Mouse (Mus musculus) olfactory bulb, adult 2 months (tissue): ENCODE data around the gene H2-T3. TPM values are rescaled to one million over a fixed set of nuclear protein-coding genes. Genes with fewer than 3 reads are reported as not detected.
"Not testable (repeated sequence)": the region's sequence is repeated elsewhere in the genome, so short reads cannot be mapped to it uniquely, and the experiment has no call there.

Experiments used
- H3K27ac ChIP-seq: fragments of 200-500 bp; 2 replicates; pipeline ENCODE4 v1.5.1; 2012; ENCODE audit warnings: low read depth, low read length; ENCODE audit not compliant: insufficient read depth
- H3K4me1 ChIP-seq: fragments of 200-500 bp; 2 replicates; pipeline ENCODE4 v1.6.1; 2012; ENCODE audit warnings: low read length; ENCODE audit not compliant: control insufficient read depth, insufficient read depth
- H3K4me3 ChIP-seq: fragments of 200-500 bp; 2 replicates; pipeline ENCODE4 v1.5.1; 2012; ENCODE audit warnings: mild to moderate bottlenecking, low read depth, low read length, moderate library complexity; ENCODE audit not compliant: insufficient read depth
- CTCF ChIP-seq: fragments of 200-500 bp; IDR thresholded peaks from 2 replicates; pipeline ENCODE4 v1.5.1; 2012; ENCODE audit warnings: low read depth, mild to moderate bottlenecking, low read length, moderate library complexity; ENCODE audit not compliant: insufficient read depth
- POLR2A ChIP-seq: fragments of 200-500 bp; IDR thresholded peaks from 2 replicates; pipeline ENCODE4 v1.6.1; 2012; ENCODE audit warnings: mild to moderate bottlenecking, low read depth, low read length, moderate library complexity; ENCODE audit not compliant: insufficient read depth
- WGBS: fragments of 180-500 bp; shearing (Covaris S2); methylation state at CpG from one replicate; pipeline ENCODE4 v1.1.7; 2018; 5-methylcytosine and 5-hydroxymethylcytosine counted together
- polyA plus RNA-seq: library from polyadenylated mRNA; stranded (reverse); fragments of >200 nt; gene quantifications from 2 replicates; pipeline ENCODE4 v1.2.4, GENCODE M21; 2012; ENCODE audit warnings: low replicate concordance; ENCODE audit not compliant: missing spikeins, insufficient read depth, insufficient read length

The H2-T3 gene
- polyA plus RNA-seq, 1 experiment: not detected

DNA sequence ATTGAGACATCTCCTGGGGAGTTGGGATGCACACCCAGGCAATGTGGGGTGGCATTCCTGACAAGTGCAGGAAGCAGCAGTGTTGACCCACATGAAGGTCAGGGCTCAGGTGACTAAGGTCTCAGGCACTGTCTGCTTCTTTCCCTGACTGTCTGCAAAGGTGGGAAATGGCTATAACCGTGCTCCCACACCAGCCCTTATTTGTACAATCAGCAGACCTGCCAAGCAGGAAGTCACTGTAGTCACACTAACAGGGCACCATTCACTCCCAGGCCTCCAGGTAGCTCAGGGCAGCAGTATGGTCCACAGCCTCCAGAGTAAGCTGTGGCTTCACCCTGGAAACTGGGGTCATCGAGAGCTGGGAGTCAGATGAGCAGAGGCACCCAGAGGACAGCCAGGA, 2.3 kb upstream of the H2-T3 start:
- no peak overlapping the region for H3K27ac ChIP-seq
- 68% methylated on average over 2 of the region's 2 CpGs for WGBS
- TF ChIP-seq POLR2A (no peak), CTCF (no peak)
- H3K4me3 ChIP-seq: no peak overlapping the region
- H3K4me1 ChIP-seq: no peaks in the 10 kb centered on the region

DNA sequence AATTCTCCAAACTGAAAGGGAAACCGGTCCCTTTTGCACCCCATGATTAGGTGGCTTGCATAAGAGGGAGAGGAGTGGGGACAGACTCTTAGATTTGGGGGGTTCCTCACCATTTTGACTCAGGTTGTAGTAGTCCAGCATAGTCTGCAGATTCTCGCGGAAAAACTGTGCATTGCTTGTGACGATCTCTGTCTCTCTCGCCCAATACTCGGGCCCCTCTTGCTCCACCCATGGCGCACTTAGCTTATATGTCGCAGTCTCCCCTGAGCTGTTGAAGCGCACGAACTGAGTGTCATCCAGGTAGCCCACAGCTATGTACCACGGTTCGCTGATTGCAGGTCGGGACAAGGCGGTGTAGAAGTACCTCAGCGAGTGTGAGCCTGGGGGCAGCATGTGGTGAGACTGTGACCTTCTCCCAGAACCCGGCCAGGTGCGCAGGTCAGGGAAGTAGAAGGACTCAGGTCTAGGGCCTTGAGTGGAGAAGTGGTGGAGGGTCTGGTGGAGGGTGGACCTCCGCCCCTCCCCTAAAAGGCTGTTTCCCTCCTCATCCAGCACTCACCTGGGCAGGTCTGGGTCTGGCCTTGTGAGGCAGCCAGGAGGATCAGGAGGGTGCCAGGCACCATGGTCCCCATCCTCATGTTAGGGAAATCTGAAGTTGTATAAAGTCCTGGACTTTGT, 457 bp downstream of the H2-T3 start:
- TF ChIP-seq POLR2A (no peak), CTCF (no peak)
- H3K4me1 ChIP-seq: no peaks in the 10 kb centered on the region
- H3K4me3 ChIP-seq: no peak overlapping the region
- WGBS: 43% methylated on average over 18 of the region's 18 CpGs
- H3K27ac ChIP-seq: no peak overlapping the region

DNA sequence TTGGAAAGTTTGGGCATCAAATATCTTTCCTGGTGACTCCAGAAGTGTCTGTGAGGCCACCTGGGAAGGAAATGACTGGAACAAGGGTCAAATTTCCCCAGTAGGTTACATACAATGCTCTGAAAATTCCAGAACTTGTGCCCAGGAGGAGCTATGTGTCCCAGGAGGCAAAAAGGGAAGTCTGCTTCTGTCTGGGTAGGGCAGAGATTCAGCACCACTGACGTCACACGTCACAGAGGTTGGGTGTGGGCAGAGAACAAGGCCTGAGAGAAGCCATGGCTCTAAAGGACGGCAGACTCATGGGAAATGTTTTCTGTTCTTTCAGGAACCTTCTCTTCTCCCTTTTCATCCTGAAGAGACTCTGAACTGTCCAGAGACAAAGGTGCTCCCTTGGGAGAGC, 2.5 kb downstream of the H2-T3 start:
- 75% methylated on average over 3 of the region's 3 CpGs for WGBS
- no peak for TF ChIP-seq CTCF
- no peak for TF ChIP-seq POLR2A
- no peak overlapping the region for H3K4me3 ChIP-seq
- H3K27ac ChIP-seq: no peak overlapping the region
- H3K4me1 ChIP-seq: no peaks in the 10 kb centered on the region

DNA sequence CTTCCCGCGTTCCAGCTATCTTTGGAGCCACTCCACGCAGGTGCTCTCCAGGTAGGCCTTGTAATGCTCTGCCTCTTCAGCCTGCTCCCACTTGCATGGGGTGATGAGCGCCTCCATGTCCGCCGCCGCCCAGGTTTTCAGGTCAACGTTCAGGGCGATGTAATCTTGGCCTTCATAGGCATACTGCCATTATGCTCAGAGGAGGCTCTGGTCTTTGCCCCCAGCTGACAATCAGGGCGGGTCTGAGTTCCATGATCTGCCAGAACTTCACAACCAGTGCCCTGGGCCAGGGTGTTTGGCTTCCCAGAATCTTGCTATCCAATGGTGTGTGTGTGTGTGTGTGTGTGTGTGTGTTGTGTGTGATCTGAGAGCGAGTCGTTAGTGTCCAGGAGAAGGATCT, 7.9 kb downstream of the H2-T3 start:
- WGBS: 77% methylated on average over 12 of the region's 12 CpGs
- no peak overlapping the region for H3K27ac ChIP-seq
- no peaks in the 10 kb centered on the region for H3K4me1 ChIP-seq
- no peak overlapping the region for H3K4me3 ChIP-seq
- TF ChIP-seq CTCF (no peak), POLR2A (no peak)

DNA sequence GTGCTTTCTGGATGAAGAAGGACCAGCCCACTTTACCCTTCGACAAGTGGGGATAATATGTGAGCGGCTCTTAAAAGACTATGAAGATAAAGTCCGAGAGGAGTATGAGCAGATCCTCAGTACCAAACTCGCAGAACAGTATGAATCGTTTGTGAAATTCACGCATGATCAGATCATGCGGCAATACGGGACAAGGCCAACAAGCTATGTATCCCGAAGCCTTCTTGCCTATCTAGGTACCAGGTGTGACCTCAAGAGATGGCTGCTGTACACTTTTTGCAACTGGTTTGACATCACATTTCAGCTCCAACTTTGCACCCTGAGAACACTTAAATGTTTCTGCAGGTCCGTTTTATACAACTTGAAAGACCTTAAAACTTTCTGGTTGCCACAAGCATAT, 10.6 kb downstream of the H2-T3 start:
- H3K4me1 ChIP-seq, H3K4me3 ChIP-seq, H3K27ac ChIP-seq: not testable (repeated sequence)
- WGBS: 12% methylated on average over 10 of the region's 10 CpGs

DNA sequence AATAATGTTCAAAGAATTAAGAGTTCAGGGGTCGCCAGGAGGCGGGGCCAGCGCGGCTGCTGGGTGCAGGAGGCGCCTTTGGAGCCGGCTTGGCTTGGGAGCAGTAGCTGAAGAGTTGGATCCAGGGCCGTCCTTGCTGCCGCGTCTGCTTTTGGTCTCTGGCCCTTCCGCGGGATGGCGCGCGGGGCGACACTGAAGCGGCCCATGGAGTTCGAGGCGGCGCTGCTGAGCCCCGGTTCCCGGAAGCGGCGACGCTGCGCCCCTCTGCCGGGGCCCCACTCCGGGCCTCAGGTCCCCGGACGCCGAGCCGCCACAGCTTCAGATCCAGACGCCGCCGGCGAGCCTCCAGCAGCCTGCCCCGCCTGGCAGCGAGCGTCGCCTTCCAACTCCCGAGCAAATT, 11.1 kb downstream of the H2-T3 start:
- peak overlapping the region; percentile 5; the same call in 1 of the 2 replicates for H3K4me3 ChIP-seq
- not testable (repeated sequence) for H3K4me1 ChIP-seq, H3K27ac ChIP-seq
- whole genome bisulfite sequencing: 1% methylated on average over 40 of the region's 40 CpGs

DNA sequence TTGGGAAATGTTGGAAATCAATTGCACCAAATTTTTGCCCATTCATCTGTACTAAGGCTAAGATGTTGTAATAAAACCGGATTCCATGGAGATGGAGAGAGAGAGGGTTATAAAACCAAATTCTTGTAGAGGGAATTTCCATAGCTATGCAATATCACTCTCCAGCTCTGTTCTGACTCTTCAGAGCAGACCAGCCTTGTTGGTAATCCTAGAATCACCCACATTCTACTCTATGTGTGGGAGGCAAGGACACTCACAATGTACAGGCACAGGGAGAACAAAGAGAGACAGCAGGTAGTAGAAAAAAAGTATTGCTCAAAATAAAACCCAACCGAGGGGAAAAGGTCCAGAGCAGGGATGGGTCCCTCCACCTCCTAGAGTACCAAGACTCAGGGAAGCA, 14.0 kb downstream of the H2-T3 start:
- H3K4me1 ChIP-seq, H3K4me3 ChIP-seq, H3K27ac ChIP-seq: not testable (repeated sequence)
- WGBS: no CpG with 5 or more reads among the region's 2 CpGs

DNA sequence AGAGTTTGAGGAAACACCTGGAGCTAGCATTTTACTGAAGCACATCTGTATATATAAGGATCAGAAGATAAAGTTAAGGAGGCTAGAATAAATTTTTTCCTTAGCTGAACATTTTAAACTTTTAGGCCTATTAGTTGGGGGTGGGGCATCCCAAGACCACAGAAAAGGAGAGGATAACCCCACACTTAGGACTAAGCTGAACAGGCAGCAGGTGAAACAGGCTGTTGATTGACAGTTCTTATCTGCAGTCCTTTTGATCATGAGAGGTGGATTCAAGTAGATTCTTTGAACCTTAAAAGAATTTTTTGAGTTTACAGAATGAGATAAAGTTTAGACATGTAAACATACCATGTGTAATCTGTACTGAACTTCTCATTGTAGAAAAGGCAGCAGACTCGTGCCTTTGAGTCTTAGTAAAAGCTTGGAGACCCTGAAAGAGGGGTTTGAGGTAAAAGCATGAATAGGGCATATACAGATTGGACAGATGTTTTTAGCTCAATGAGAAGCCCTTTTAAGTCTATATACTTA, 19.7 kb downstream of the H2-T3 start:
- Histone ChIP-seq H3K4me1 (peaks cover 10% of the 10 kb centered on the region; the same call in 1 of the 2 replicates), H3K4me3 (no peak overlapping the region), H3K27ac (no peak overlapping the region)
- TF ChIP-seq CTCF (no peak), POLR2A (no peak)
- 56% methylated on average over 1 of the region's 1 CpGs for WGBS

DNA sequence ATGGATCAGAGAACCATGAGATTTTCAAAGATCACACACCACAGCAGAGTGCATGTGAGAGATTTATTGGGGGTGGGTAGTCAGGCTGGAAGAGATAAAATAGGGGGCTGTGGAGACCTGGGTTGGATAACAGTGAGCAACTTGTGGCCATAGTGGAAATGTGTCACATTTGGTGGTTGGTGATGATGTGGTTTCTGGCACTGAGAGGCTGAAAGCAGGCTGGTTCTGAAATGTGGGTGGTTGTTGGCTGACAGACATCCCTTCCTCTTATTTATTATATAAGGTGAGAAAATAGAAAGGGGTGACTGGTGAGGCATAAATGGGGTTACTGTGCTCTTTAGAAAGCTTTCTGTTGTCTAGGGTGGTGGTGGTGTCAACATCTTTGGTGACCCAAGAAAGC, 20.3 kb downstream of the H2-T3 start:
- peaks cover 10% of the 10 kb centered on the region; the same call in 1 of the 2 replicates for H3K4me1 ChIP-seq
- H3K4me3 ChIP-seq: no peak overlapping the region
- no peak overlapping the region for H3K27ac ChIP-seq
- TF ChIP-seq CTCF (no peak), POLR2A (no peak)

DNA sequence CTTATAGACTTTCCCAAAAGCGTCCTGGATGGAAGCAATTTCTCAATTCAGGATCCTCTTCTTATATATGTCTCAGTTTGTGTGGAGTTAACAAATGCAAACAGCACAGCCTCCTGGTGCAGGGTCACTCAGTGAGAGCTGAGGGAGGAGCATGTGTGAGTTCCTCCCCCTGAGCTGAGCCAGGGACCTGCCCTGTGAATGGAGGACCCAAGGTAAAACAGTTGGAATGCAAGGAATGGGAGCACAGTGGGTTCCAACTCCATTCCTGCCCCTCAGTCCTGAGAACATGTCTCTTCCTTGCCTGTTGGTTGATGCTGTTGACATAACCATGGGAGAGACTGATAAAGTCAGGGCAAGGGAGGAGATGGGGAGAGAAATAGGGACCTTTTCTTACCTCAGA, 21.0 kb downstream of the H2-T3 start:
- H3K4me3 ChIP-seq, H3K27ac ChIP-seq: not testable (repeated sequence)
- peaks cover 10% of the 10 kb centered on the region; the same call in 1 of the 2 replicates for H3K4me1 ChIP-seq
- WGBS: 67% methylated on average over 1 of the region's 1 CpGs
